Mouse (Mus musculus): ENCODE results near the gene Prr7.

Prr7 gene

DNA sequence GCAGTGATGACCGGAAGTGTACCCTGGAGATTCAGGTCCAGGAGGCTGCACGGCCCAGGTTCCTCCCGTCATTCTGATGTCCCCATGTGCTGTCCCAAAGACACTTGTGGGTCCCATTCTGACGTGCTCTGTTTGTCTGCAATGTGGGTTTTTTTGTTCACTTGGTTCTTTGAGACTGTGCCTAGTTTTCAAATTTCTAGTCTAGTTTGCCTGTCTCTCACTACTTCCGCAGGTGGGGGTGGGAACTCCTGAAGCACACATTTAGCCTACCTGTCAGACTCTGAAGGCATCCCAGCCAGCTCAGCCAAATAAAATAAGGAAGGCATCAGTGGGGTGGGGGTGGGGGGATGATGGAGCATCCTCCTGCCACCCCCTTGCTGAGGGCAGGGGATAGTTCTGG lies 15.9 kb upstream of the Prr7 start:
- DNase-seq (ENCODE audit: low read depth, low spot score), result no peak

DNA sequence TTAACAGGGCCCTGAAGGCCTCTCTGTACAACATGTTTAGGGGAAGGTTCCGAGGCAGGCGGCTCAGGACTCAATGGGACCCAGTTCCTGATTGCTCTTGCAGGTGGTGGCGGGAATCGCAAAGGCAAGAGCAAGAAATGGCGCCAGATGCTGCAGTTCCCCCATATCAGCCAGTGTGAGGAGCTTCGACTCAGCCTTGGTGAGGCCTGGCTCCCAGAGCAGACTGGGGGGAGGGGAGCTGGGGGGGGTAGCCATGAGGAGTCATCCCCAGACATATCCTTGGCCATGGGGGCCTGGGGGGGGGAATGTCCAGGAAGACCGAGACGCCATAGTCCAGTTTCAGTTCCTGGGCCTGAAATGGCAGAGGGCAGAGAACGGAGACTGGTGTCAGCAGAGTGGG lies 14.9 kb upstream of the Prr7 start:
- DNase-seq (ENCODE audit: low read depth, low spot score), result no peak

DNA sequence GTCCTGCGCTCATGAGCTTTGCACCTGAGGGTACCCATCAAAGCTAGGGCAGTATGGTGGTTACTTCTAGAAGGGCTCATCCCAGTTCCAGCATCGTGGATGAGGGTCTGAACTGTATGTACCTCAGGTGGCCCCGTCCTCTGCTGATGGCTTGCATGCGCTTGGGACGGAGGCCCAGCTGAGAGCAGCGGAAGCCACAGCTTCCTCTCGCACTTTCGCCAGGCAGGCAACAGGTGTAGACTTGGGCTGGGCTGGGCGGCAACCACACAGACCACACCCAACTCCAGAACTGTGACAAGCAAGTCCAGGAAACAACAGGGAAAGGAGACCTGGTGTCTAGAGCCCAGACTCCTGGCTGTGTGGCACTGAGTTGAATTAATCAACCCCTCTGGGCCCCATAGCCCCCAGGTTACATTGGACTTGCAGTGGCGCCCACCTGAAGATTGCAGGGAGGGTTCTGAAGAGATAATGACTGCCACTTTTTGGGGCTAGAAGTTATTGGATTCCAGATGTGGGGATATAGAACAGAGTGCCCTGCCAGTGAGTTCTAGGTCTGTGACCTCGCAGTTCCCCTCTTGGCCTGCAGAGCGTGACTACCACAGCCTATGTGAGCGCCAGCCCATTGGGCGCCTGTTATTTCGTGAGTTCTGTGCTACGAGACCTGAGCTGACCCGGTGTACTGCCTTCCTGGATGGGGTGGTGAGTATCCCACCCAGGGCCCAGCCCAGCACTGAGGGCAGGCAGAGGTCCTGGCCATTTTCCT lies 14.2 kb upstream of the Prr7 start:
- no peak for DNase-seq (ENCODE audit: low read depth, low spot score)

GRCm38 (mm10) chr13:55450511-55450980 lies 13.5 kb upstream of the Prr7 start:
- DNase-seq (ENCODE audit: low read depth, low spot score), result no peak

DNA sequence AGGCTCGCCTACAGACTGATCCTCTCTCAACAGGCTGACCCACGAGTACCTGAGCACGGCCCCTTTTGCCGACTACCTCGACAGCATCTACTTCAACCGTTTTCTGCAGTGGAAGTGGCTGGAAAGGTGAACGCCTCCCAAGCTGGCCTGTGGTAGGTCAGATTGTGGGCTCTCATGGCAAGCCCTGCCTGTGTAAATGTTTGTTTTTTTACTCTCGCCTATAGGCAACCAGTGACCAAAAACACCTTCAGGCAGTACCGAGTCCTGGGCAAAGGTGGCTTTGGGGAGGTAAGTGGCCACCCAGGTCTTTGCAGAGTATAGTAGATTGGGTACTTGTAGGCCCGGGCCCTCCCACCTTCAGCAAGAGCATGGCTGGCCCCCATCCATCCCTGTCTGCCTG lies 12.8 kb upstream of the Prr7 start:
- no peak for DNase-seq (ENCODE audit: low read depth, low spot score)

DNA sequence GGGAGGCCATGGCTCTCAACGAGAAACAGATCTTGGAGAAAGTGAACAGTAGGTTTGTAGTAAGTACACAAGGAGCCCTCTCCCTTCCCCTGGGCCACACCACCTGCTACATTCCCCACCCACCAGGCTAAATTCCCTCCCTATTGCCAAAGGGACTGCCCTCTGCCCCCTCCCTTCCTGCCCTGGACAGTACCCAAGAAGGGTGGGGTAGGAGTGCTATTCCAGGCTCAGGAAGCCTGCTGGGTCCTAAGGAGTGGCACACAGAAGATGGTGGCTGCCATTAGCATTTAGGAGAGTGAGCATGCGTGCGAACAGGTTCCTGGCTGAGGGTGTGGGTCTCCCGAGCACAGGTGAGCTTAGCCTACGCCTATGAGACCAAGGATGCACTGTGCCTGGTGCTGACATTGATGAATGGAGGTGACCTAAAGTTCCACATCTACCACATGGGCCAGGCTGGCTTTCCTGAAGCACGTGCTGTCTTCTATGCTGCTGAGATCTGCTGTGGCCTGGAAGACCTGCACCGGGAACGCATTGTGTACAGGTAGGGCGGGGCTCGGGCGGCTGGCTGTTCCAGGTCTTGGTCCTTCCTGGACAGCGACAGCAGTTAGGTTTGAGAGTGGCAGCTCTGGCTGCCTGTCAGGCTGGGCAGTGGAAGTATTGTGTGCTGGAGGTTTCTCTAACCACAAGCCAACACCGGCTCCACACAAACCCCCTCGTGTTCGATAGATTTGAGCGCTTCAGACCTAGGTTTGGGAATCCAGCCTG lies 12.1 kb upstream of the Prr7 start:
- DNase-seq (ENCODE audit: low read depth, low spot score), result no peak

- DNase-seq (ENCODE audit: low read depth, low spot score), result no peak
Measured at GRCm38 (mm10) chr13:55462965-55463364, 1.1 kb upstream of the Prr7 start.

DNA sequence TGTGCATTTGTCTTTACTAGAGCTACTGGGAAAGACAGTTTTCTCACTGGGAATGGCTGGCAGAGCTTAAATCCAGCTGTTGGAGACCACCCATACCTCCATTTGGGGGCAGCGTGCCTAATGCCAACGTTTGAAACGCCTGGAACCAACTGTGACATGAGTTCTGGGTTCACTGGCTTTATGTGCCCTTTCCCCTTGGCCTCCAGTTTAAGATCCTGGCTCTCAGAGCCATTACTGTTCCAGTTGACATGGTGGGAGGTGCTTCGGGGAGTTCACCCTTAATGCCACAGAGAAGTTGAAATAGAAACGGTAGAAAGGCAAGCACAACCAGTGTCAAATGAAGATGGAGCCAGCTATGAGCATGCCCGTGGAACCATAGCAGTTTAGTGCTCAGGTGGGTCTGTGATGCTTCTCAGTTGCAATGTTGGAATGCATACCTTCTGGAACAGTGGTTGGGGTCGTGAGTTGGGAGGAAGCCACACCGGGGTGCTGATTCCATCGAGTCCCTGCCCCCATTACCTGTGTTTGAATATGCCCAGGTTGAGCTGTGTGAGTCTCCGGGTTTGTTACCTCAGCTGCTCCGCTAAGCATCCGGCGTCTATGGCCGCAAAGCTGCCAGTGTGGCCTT lies 554 bp upstream of the Prr7 start:
- no peak for DNase-seq (ENCODE audit: low read depth, low spot score)

- DNase-seq (ENCODE audit: low read depth, low spot score), result no peak
Measured at GRCm38 (mm10) chr13:55465184-55465583, 1.1 kb downstream of the Prr7 start.

GRCm38 (mm10) chr13:55465830-55466440 lies 1.9 kb downstream of the Prr7 start:
- no peak for DNase-seq (ENCODE audit: low read depth, low spot score)

- no peak for DNase-seq (ENCODE audit: low read depth, low spot score)
Measured at GRCm38 (mm10) chr13:55468851-55469560, 4.9 kb downstream of the Prr7 start.

DNA sequence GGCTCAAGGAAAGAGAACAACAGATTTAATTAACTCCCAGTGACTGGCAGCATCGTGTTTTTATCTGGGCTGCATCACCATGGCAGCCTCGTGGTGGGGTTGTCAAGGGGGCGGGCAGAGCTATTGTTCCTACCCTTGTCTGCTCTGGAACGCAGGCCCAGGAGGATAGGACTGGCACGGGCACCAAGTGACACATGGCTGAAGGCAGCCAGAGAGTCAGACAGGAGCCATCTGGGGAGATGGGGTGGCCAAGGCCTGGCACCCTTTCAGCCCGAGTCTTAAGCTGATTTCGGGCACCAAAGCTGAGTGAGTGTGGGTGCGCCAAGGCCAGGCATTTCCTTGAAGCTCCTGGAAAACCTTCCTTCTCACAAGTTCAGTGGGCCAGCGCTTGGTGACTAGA lies 6.3 kb downstream of the Prr7 start:
- DNase-seq (ENCODE audit: low read depth, low spot score), result no peak

GRCm38 (mm10) chr13:55471156-55471818 lies 7.2 kb downstream of the Prr7 start:
- peak; percentile 95 for DNase-seq (ENCODE audit: low read depth, low spot score)

DNA sequence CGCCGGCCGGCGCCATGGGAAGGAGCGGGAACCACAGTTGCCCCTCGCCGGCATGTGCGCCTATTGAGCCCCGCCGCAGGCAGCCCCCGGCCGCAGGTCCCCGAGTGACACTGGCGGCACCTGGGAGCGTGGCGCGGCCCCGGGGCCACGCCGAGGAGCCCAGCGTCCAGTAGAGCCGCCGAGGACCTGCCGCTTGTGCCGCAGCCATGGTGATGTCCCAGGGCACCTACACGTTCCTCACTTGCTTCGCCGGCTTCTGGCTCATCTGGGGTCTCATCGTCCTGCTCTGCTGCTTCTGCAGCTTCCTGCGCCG lies 7.7 kb downstream of the Prr7 start:
- no peak for DNase-seq (ENCODE audit: low read depth, low spot score)

- no peak for DNase-seq (ENCODE audit: low read depth, low spot score)
Measured at GRCm38 (mm10) chr13:55472132-55473022, 8.3 kb downstream of the Prr7 start.

DNA sequence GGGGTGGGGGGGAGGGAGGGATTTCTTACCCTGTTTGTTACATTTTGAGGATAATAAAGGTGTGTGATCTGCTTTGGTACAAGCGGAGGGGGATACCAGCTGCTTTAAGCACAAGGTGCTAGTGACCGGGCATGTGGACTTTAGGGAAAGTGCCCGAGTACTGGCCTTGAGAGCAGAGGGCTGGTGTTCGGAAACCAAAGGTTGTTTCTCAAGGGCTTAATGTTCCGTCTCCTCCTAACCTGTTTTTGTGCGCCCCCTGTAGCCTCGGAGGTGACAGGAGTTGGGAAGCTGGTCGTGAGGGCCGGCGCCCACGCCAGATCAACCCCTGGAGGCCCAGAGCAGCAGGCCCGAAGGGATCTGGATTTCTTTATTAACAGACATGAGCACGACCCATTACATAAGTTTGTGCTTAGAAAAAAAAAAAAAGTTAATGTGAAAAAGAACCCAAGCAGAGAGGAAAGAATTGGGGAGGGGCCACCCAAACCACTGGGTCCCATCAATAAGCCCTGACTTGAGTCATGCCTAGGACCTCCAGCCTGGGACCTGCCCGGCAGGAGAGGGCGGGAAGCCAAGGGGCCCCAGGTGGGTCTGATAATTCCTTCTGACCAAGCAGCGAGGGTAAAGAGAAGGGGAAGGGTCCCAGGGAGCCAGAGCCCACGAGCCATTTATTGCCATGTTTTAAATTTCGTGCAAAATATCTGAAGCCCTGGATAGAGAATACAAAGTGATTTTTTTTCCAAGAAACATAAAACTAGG lies 9.2 kb downstream of the Prr7 start:
- DNase-seq (ENCODE audit: low read depth, low spot score), result no peak

- DNase-seq (ENCODE audit: low read depth, low spot score), result no peak
Measured at GRCm38 (mm10) chr13:55473961-55474360, 9.9 kb downstream of the Prr7 start.

GRCm38 (mm10) chr13:55474621-55475069 lies 10.6 kb downstream of the Prr7 start:
- peak; percentile 76 for DNase-seq (ENCODE audit: low read depth, low spot score)

- DNase-seq (ENCODE audit: low read depth, low spot score), result no peak
Measured at GRCm38 (mm10) chr13:55475750-55476149, 11.7 kb downstream of the Prr7 start.
